Mouse (Mus musculus) T-helper 17 cell (primary cell): ENCODE measurements around the gene Cradd.

ENCODE experiments used
- in situ Hi-C, 2 experiments: fragments of 300-600 bp; cut with MboI, MseI; formaldehyde crosslinking; loops; 1 replicate in 1 of 2; 2 replicates in 1 of 2; pipeline ENCODE4 v1.15.1; 2025; ENCODE audit warnings: high pct_unique_total_duplicates in 2 of 2

Gene Cradd

DNA sequence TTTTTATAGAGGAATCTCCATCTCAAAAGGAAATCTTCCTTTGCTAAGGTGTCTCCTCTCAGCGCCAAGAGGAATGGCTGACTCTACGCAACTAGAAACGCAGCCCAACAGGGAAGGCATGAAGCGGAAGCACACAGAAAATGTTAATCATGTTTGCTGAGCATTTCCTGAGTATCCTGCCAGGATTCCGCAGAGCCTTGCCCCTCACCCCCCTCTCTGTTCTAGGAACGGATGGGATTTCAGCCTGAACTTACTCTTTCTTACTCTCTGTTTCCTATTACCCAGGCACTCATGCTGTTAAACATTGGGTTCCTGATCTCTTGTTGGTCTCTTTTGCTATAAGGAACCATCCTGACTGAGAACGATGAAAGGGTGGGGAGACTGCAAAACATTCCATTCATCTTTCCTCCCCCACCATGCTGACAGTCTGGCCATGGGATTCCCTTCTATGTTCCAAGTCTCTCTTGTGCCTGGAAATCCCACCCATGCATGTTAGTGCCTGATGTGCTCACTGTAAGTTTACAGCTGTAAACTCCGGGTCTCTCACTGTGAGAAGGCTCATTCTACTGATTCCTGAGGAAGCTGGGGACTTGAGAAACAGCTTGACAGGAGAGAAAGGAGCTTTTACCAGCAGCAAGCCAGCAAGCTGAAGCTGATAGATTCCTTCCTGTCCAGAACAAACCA is 161.1 kb downstream of the Cradd start:
- in situ Hi-C loops, result no loop called here

DNA sequence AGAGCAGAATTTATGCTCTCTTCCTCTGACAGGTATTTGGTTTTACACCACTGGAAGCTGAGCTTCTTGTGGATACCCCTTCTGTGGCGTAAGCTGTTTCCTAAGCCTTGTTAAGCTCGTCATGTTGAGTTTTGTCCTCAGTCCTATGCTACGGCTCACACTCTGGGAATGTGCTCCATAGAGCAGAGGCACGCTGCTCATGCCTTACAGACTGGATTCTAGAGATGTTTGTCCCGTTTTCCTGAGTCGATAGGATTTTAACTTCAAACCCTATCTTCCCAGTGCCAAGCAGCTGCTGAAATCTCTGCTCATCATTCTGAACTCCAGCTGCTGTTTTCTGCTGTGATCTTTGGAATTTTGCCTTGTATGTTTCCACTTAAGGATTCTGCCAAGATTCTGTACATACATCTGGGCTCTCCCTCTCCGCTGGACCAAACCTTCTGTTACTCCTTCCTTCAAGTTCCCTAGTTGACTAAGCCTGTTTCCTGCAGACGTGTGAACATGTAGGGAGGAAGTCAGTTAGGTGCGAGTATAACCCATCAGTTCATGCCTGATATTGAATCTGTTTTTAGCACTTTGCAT is 164.2 kb downstream of the Cradd start:
- in situ Hi-C loops, result no loop called here

DNA sequence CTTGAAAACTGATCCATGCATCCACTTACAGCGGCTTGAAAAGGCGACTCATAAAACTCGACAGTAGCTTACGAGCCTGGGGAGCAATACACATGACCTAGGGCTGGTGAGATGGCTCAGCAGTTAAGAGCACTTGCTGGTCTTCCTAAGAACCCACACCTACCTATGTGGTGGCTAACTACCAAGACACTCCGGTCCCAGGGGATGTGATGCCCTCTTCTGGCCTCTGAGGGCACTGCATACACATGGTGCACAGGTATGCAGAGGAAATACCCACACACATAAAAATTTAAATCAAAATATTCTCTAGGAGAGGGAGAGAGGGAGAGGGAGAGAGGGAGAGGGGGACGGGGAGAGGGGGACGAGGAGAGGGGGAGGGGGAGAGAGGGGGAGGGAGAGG is 167.5 kb downstream of the Cradd start:
- in situ Hi-C loops, result no loop called here

DNA sequence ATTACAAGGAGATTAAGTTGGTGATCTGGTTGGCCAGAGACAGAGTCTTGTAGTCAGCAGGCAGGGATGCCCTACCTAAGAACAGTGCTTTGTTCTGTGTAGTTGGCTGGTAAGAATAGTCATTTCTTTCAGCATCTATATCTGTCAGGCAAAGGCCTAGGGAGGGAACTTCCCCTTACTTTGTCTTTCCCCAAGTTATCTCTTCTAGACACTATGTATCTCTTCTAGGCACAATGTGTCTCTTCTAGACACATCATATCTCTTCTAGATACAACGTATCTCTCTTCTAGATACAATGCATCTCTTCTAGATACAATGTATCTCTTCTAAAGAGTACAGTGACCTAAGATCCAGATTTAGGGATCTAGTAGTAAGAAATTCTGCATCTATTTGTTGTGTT is 169.3 kb downstream of the Cradd start:
- in situ Hi-C loops, result no loop called here

DNA sequence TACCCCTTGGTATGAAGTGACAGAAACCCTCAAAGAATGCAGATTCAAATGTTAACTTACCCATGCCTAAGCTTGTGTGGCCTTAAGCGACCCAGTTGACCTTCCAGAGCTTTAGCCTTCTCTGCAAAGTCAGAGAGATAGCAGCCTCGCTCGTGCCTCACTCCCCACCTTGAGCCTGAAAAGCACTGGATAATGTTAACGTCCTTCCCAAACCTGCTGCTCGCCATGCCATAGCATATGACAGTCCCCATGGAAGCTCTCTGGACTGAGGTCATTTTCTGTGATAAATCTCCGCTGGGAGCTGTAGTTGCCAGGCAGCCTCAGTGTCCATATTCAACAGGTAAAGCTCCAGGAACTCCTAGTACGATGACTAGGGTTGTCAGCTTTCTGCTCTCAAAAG is 170.7 kb downstream of the Cradd start:
- in situ Hi-C loops, result no loop called here

DNA sequence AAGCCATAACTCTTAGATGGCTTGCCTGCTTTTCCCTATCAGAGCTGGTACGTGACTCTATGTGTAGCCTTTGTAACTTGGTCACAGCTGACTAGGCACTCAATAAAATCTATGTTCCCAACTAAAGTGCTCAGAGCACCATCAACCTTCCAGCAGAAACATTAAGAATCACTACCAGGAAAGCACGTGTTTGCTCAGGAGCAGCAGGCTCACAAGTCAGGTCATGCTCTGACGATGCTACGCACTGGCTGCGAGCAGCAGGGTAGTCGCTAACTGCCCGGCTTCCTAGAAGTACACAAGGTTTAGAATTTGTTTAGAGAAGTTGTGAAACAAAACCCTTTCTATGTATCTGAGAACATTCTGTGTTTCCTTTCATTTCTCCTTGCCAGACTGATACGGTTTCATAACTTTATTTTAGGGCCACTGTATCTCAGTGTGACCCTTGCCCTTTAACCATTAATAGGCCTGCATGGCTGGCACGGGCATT is 171.4 kb downstream of the Cradd start:
- in situ Hi-C loops, result no loop called here

DNA sequence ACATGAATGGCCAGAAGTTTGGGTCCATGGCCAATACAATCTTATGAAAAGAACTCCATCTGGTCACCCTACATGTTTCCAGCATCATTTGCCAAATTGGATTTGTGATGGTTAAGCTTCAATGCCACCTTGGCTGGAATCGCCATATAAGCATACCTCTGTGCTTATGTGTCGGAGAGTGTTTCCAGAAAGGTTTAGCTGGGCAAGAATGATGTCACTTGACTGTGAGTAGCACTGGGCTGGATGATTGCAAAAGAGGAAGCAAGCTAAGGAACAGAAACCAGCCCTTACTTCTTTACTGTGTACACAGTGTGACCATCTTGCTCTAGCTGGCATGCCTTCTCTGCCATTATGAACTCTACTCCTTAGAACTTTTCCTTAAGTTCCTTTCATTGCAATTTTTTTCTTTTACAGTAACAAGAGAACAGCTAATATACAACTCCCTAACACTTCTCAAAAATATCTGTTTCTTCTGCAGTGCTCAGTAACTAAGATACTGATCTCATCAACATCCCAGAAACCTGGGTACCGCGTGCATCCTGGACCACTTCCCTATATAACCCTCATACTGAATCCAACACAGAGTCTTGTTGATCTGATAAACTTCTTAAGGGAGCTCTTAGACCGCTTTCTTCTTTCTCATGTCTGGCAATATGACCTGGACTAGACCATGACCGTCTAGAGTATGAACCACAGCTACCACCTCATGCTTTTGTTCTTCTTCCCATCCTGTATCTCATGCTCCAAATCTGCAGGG is 172.7 kb downstream of the Cradd start:
- in situ Hi-C loops, result no loop called here

DNA sequence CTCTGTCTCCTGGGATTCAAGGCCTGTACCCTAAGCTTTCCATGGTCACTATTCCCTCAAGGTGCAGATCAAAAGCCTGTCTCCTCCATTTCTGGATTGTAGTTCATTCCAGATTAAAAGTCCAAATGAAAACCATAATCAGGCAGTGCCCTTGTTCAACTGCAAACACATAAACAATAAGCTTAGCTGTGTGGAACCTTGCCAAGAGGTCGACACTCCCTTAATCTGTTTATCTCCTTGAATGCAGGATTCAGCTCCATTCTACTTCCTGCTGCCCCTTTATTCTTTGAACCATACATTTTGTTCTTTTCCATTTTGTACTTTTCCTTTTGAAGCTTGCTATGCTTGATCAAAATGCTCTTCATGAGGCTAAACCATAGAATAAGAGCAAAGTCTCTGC is 174.3 kb downstream of the Cradd start:
- in situ Hi-C loops, result no loop called here

DNA sequence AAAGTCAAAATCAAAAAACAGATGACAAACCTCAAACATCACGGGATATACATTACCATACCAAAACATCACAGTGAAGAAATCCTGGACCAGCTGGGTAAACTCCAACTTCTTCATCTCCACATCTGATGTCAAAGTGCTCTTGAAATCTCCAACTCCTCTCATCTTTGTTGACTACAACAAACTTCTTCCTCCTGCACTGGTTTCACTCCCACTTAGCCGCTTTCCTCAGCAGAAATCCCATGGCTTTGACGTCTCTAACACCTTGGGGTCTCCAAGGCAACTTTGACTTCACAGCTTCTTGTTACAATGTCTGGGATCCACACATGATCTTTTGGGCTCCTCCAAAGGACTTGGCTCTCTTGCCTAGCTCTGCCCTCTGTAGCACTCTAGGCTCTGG is 175.3 kb downstream of the Cradd start:
- in situ Hi-C loops, result no loop called here

DNA sequence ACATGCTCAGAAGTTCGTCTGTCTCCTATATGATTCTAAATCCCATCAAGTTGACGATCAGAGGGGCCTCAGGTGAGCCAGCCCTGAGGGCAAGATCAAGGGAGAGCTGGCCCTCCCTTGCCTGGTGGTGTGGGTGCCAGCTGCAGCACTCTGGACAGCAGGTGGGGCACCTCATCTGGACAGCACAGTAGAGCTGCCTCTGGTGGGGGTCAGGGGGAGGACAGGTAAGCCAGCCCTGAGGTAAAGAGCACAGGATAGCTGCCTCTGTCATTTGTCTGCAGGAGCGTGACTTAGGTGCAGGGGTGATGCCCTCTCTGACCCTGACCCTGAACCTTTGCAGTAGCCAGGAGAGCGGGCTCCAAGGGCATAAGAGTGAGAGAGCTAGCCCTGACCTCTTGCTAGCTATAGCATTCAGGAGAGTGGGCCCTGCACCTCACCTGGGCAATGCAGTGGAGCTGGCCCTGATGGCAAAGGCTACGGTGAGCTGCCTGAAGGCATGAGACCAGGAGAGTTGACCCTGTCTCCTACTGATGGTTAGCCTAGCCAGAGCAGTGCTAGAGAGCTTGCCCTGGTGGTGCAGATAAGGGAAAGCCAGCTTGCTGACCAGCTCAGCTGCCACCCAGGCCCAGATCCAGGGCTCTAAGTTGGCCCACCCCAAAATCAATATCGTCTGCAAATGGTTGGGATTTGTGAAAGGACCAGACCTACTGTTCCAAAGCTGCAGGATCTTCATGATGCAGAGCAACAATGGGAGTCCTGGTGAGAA is 176.6 kb downstream of the Cradd start:
- in situ Hi-C loops, result no loop called here

DNA sequence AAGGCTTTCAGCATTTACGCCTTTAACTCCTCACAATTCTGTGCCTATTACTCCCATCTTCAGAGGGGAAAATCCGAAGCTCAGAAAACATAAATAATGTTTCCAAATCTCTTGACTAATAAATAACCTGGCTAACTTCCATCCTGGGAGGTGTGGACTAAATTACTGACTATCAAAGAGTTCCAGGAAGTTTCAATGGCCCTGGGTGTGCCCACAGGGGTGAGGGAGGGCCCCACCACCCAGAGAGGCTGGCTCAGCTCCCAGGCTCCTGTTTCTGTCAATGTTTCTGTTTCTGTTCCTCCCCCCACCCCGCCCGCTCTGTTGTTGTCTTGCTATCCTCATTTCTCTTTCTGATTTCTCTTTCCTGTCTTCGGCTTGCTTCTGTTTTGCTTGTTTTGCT is 177.4 kb downstream of the Cradd start:
- in situ Hi-C loops, result no loop called here

DNA sequence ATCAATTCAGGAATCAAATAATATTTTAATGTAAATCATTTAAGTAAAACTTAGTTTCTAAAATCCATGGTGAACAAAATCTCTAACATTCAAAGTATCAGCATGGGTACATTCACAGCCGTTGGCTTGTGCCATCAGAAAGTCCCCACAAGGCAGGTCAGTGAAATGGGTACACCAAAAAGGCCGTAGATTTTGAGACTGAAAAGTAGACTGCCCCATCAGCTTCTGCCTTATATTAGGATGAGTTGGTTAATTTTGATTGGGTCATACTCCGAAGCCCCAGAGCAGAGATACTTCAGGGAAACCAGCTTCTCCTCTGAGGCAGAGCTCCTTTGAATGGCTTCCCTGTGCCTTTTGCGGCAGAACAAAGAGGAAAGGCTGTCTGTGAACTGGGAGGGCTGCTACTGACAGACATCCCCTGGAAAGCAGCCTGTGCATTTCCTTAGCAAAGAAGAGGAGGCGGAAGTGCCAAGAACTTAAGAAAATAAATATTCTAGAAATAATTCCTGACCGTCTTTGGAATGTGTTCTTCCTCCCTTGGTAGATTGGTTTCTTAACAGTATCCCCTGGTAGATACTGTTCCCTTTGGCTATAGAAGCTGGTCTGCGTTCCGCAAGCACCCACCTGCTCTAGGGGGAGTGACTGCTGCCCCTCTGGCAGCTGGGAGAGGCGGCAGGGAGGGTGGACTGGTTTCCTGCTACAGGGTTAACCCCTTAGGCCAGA is 178.6 kb downstream of the Cradd start:
- in situ Hi-C loops, result no loop called here

DNA sequence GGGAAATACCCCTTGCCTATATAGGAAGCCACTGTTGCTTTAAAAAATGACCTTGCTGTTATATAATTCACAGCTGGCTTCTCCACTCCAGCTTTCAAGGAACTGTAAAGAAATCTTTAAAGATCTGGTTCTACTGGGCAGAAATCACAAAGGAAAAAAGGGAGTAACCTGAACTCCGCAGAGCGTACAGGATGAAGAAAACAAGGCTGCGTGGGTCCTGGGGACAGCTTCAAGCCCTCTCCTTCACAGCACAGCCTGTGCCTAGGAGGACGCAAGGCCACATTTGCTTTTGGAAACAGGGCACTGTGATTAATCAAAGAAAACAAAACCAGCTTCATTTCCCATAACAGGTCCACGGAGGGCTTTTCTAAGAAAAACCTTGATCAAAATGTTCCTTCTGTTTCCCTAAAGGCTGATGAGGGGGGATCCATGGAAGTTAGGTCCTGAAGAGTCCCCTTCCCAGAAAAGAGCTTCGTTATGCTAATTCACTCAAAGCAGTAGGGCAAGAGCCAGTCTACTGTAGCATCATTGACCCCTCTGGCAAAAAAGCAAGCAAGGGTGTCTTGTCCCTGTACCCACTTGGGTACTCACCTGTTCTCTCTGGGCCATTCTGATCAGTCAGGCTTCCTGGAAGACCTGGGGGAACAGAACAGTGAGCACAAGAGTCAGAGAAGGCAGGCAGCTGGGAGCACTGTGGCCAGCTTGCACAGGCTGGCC is 179.4 kb downstream of the Cradd start:
- in situ Hi-C loops, result no loop called here

DNA sequence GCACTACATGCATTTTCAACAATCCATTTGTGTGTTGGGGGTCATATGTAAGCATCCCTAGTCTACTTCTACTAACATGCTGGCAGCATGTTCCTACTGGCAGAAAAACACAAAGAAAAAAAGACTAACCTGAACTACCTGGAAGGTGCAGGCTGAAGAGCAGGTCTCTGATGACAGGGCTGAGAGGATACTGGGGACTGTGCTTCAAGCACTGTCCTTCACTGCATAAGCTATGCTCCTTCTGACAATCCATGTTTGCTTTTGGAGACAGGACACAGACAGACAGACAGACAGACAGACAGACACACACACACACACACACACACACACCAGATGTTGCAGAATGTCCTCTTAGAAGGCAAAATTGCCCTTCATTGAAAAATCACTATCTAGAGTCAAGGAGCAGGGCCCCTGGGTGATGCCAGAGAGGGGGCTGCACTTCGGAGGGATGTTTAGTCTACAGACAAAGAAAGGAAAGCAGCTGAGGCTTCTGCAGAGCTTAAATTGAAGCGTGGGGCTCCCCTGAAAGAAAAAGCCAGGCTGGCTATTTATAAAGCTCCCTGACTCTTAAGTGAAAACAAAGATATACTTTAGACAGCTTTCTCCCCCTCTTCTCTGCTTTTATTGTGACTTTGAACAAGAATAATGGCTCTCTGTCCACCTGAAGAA is 180.4 kb downstream of the Cradd start:
- in situ Hi-C loops, result no loop called here

DNA sequence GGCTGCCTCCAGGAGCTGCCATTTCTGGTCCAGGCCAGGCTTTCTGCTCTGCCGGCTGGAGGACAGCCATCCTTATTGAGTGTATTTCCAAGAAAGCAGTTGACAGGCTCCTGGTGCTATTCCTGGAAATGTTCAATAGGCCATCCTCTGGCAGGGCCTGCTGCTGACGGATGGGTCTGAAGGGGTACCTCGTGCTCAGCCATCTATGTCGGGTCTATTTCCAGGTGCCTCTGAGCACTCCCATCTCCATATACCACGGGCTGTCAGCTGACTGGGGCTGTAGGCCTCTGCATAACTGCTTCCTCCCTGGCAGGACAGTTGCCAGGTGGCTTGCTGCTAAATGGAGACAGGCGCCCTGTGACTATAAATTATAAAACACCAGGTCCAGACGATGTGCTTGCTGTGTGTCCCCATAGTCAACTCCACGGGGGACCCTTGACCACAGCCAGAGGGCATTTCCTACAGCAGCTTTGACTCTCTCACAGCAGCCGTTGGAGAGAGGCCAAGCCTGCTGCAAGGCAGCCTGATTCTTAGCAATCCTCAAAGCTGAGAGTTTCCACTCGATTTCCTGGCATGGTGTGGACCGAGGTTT is 181.0 kb downstream of the Cradd start:
- in situ Hi-C loops, result no loop called here

DNA sequence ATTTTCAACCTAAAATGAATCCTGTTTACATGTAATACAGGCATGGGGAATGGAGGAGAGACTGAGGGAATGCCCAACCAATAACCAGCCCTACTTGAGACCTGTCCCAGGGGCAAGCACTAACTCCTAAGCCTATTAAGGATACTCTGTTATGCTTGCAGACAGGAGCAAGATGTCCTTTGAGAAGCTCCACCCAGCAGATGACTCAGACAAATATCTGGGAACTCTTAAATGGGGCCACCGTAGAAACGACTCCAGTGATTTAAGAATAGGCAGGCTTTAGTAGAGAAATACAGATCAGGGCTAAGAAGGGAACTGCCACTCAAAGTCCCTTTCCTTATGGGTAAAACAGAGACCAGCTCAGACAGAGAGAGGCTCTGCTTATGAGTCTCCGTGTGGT is 182.9 kb downstream of the Cradd start:
- in situ Hi-C loops, result no loop called here

DNA sequence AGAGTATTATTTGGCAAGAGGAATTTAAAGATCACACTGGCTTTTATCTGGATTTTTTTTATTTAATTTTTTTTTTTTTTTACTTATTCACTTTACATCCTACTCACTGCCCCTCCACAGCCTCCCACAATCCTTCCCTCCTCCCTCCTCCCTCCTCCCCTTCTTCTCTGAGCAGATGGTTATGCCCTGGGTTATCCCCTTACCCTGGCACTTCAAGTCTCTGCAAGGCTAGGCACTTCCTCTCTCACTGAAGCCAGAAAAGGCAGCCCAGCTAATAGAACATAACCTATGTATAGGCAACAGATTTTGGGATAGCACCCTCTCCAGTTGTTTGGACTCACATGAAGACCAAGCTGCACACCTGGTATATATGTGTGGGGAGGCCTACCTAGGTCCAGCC is 183.7 kb downstream of the Cradd start:
- in situ Hi-C loops, result no loop called here

DNA sequence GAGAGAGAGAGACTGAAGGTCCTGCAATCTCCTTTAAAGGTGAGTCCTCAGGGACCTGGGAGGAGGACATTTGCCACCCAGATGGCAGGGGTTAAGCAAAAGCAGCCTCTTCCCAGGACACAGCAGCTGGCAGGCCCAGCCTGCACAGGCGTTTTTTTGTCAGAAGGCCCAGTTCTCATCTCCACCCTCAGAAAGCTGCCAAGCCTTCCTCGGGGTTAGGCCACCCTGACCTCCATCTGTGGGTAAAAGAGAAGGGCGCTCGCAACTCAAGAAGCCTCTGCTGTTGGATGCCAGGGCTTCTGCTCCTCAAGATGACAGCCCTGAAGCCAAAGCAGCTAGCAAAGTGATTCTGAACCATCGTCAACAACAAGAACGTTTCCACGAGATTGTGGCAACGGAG is 184.3 kb downstream of the Cradd start:
- in situ Hi-C loops, result no loop called here

DNA sequence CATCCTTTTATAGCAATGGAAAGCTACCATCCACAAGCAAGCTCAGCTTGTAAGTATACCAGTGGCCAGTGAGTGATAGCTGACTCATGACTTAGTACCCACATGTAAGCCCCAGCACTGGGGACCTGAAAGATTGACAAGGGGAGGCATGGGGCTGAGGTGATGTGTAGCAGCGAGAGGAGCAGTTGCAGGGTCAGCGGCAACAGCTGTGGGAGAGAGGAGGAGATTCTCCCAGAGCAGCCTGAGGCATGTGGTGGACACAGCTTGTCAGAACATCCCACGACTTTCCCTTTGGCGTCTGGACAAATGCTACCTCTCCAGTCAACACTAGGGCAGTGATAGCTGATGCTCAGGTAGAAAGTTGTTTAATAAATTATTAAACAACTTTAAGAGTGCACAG is 190.9 kb downstream of the Cradd start:
- in situ Hi-C loops, result no loop called here
